Mouse (Mus musculus) MEL (cell line): ENCODE measurements around the gene Ddx18. TPM values are rescaled to one million over a fixed set of nuclear protein-coding genes. Genes with fewer than 3 reads are reported as not detected.

Experiments used
- DNase-seq: peaks from one replicate; pipeline ENCODE4 v3.0.0; 2011; ENCODE audit warnings: low read depth, low spot score
- H3K27ac ChIP-seq: 2 replicates; pipeline ENCODE4 v1.5.1; 2012; ENCODE audit warnings: low read depth, mild to moderate bottlenecking, control low read depth, low read length, moderate library complexity; ENCODE audit not compliant: control insufficient read depth
- H3K27me3 ChIP-seq, 2 experiments: fragments of 150-350 bp in 1 of 2; sonication (generic) in 1 of 2; 2 replicates each; pipeline ENCODE4 v1.6.1; 2012; ENCODE audit warnings: low read length in 2 of 2, mild to moderate bottlenecking in 2 of 2, improper control_type of control experiment in 1 of 2, moderate library complexity in 1 of 2; ENCODE audit not compliant: insufficient read depth in 2 of 2, control insufficient read depth in 1 of 2
- H3K36me3 ChIP-seq, 2 experiments: 2 replicates each; pipeline ENCODE4 v1.6.1; 2012 to 2014; ENCODE audit warnings: low read length in 2 of 2, improper control_type of control experiment in 1 of 2, inconsistent platforms in 1 of 2, mild to moderate bottlenecking in 1 of 2; ENCODE audit not compliant: insufficient read depth in 2 of 2, control insufficient read depth in 1 of 2
- H3K4me1 ChIP-seq, 2 experiments: fragments of 150-350 bp in 1 of 2; sonication (generic) in 1 of 2; 2 replicates each; pipeline ENCODE4 v1.6.1; 2012; ENCODE audit warnings: low read length in 2 of 2, improper control_type of control experiment in 1 of 2, mild to moderate bottlenecking in 1 of 2; ENCODE audit not compliant: insufficient read depth in 2 of 2, control insufficient read depth in 1 of 2
- H3K4me3 ChIP-seq, 2 experiments: fragments of 150-350 bp in 1 of 2; sonication (generic) in 1 of 2; 2 replicates each; pipeline ENCODE4 v1.5.1; 2012; ENCODE audit warnings: low read depth in 2 of 2, low read length in 2 of 2, mild to moderate bottlenecking in 2 of 2, moderate library complexity in 2 of 2, control low read depth in 1 of 2, improper control_type of control experiment in 1 of 2; ENCODE audit not compliant: control insufficient read depth in 1 of 2, insufficient read depth in 1 of 2
- H3K79me2 ChIP-seq: 2 replicates; pipeline ENCODE4 v1.6.1; 2012; ENCODE audit warnings: mild to moderate bottlenecking, low read length, moderate library complexity; ENCODE audit not compliant: control insufficient read depth, poor library complexity, insufficient read depth
- H3K9ac ChIP-seq: 2 replicates; pipeline ENCODE4 v1.6.1; 2012; ENCODE audit warnings: low read depth, mild to moderate bottlenecking, control low read depth, low read length, moderate library complexity; ENCODE audit not compliant: control insufficient read depth, poor library complexity, severe bottlenecking
- H3K9me3 ChIP-seq: fragments of 150-350 bp; sonication (generic); replicated peaks from 2 replicates; pipeline ENCODE4 v1.6.1; 2012; ENCODE audit warnings: mild to moderate bottlenecking, low read length, improper control_type of control experiment, moderate library complexity; ENCODE audit not compliant: insufficient read depth
- BHLHE40 ChIP-seq: IDR thresholded peaks from 2 replicates; pipeline ENCODE4 v1.6.1; 2012; ENCODE audit warnings: low read depth, mild to moderate bottlenecking, inconsistent platforms, low read length, improper control_type of control experiment, borderline replicate concordance
- CHD1 ChIP-seq: IDR thresholded peaks from 2 replicates; pipeline ENCODE4 v1.6.1; 2012; ENCODE audit warnings: low read depth, mild to moderate bottlenecking, inconsistent platforms, low read length, improper control_type of control experiment
- CHD2 ChIP-seq: IDR thresholded peaks from 2 replicates; pipeline ENCODE4 v1.6.1; 2011; ENCODE audit warnings: low read length, improper control_type of control experiment
- CTCF ChIP-seq, 3 experiments: IDR thresholded peaks in 2 of 3; conservative IDR thresholded peaks in 1 of 3; 2 replicates each; pipeline ENCODE4 v1.5.1; 2011 to 2012; ENCODE audit warnings: low read length in 3 of 3, low read depth in 2 of 3, mild to moderate bottlenecking in 2 of 3, improper control_type of control experiment in 1 of 3, inconsistent platforms in 1 of 3, mixed read lengths in 1 of 3, moderate library complexity in 1 of 3; ENCODE audit not compliant: control insufficient read depth in 1 of 3, insufficient read depth in 1 of 3, poor library complexity in 1 of 3, severe bottlenecking in 1 of 3
- E2F4 ChIP-seq: IDR thresholded peaks from 2 replicates; pipeline ENCODE4 v1.6.1; 2011; ENCODE audit warnings: low read depth, low read length, improper control_type of control experiment, borderline replicate concordance
- ELF1 ChIP-seq: IDR thresholded peaks from 2 replicates; pipeline ENCODE4 v1.6.1; 2014; ENCODE audit warnings: low read depth, mild to moderate bottlenecking, inconsistent platforms, low read length, improper control_type of control experiment, moderate library complexity
- ETS1 ChIP-seq: IDR thresholded peaks from 2 replicates; pipeline ENCODE4 v1.6.1; 2012; ENCODE audit warnings: low read depth, mild to moderate bottlenecking, inconsistent platforms, low read length, improper control_type of control experiment, moderate library complexity
- GABPA ChIP-seq: IDR thresholded peaks from 2 replicates; pipeline ENCODE4 v1.6.1; 2012; ENCODE audit warnings: low read depth, mild to moderate bottlenecking, inconsistent platforms, low read length, improper control_type of control experiment, moderate library complexity
- GATA1 ChIP-seq: IDR thresholded peaks from 2 replicates; pipeline ENCODE4 v1.6.1; 2011; ENCODE audit warnings: low read depth, low read length, improper control_type of control experiment
- HCFC1 ChIP-seq: IDR thresholded peaks from 2 replicates; pipeline ENCODE4 v1.6.1; 2012; ENCODE audit warnings: low read depth, mild to moderate bottlenecking, inconsistent platforms, low read length, improper control_type of control experiment, moderate library complexity
- MAFK ChIP-seq: IDR thresholded peaks from 2 replicates; pipeline ENCODE4 v1.6.1; 2011; ENCODE audit warnings: low read depth, mild to moderate bottlenecking, low read length, improper control_type of control experiment, borderline replicate concordance
- MYC ChIP-seq: IDR thresholded peaks from 2 replicates; pipeline ENCODE4 v1.6.1; 2011; ENCODE audit warnings: low read depth, mild to moderate bottlenecking, low read length, improper control_type of control experiment, moderate library complexity
- POLR2A ChIP-seq, 2 experiments: IDR thresholded peaks; 2 replicates each; pipeline ENCODE4 v1.6.1; 2011 to 2012; ENCODE audit warnings: low read length in 2 of 2, mild to moderate bottlenecking in 2 of 2, control low read depth in 1 of 2, improper control_type of control experiment in 1 of 2, low read depth in 1 of 2, moderate library complexity in 1 of 2; ENCODE audit not compliant: control insufficient read depth in 1 of 2, insufficient read depth in 1 of 2, poor library complexity in 1 of 2
- RAD21 ChIP-seq: IDR thresholded peaks from 2 replicates; pipeline ENCODE4 v1.6.1; 2011; ENCODE audit warnings: mild to moderate bottlenecking, low read depth, low read length, improper control_type of control experiment
- RCOR1 ChIP-seq: IDR thresholded peaks from 2 replicates; pipeline ENCODE4 v1.6.1; 2012; ENCODE audit warnings: low read depth, mild to moderate bottlenecking, inconsistent platforms, low read length, improper control_type of control experiment
- SMC3 ChIP-seq: IDR thresholded peaks from 2 replicates; pipeline ENCODE4 v1.6.1; 2011; ENCODE audit warnings: low read depth, low read length, improper control_type of control experiment
- USF1 ChIP-seq: IDR thresholded peaks from 2 replicates; pipeline ENCODE4 v1.6.1; 2014; ENCODE audit warnings: low read depth, mild to moderate bottlenecking, inconsistent platforms, low read length, improper control_type of control experiment, moderate library complexity
- USF2 ChIP-seq, 2 experiments: IDR thresholded peaks; 2 replicates each; pipeline ENCODE4 v1.6.1; 2011 to 2012; ENCODE audit warnings: improper control_type of control experiment in 2 of 2, low read length in 2 of 2, borderline replicate concordance in 1 of 2, inconsistent platforms in 1 of 2, low read depth in 1 of 2, mild to moderate bottlenecking in 1 of 2; ENCODE audit not compliant: insufficient read depth in 1 of 2
- ZC3H11A ChIP-seq: IDR thresholded peaks from 2 replicates; pipeline ENCODE4 v1.6.1; 2012; ENCODE audit warnings: low read depth, mild to moderate bottlenecking, inconsistent platforms, low read length, improper control_type of control experiment
- ZMIZ1 ChIP-seq: IDR thresholded peaks from 2 replicates; pipeline ENCODE4 v1.6.1; 2012; ENCODE audit warnings: low read depth, mild to moderate bottlenecking, inconsistent platforms, low read length, improper control_type of control experiment, moderate library complexity
- polyA plus RNA-seq, 2 experiments: library from polyadenylated mRNA; stranded (reverse) in 1 of 2; unstranded in 1 of 2; fragments of >175 nt in 1 of 2; fragments of >200 nt in 1 of 2; gene quantifications; 2 replicates each; pipeline versions ENCODE4 v1.2.1 to v1.2.4; 2012; ENCODE audit warnings: low replicate concordance in 2 of 2, low read depth in 1 of 2; ENCODE audit not compliant: insufficient read length in 2 of 2, insufficient read depth in 1 of 2, missing spikeins in 1 of 2
- total RNA-seq: library from RNA; depleted of rRNA; stranded (reverse); fragments of 300-350 nt; gene quantifications from 2 replicates; pipeline ENCODE4 v1.2.3, GENCODE M21; 2012

Ddx18 gene
- total and polyA plus RNA-seq, 3 experiments, result 125 to 185 TPM; not detected in 1

DNA sequence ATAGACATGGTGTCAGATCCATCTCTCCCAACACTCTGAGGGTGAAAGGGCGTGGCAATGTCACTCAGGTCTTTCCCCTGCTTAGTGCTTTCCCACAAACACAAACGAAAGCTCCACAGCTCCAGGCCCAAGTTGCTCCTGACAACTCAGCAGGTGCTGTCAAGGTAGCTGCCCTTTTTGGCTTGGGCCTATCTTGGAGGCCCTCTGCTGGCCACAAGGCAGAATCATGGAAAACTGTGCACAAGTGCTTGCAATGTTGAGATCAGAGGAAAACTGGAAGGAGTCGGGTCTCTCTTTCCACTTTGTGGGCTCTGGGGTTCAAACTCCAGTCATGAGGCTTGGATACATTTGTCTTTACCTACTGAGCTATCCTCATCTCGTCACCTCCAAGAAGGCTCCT lies 18.3 kb downstream of the Ddx18 start:
- Histone ChIP-seq H3K9ac (no peak overlapping the region), H3K79me2 (no peaks in the 10 kb centered on the region), H3K4me1 (no peaks in the 10 kb centered on the region), H3K27ac (no peak overlapping the region), H3K4me3 (no peak overlapping the region), H3K27me3 (peaks cover 0 to 3% of the 10 kb centered on the region in 2 experiments; a peak in 2 of 4 replicates), H3K36me3 (peaks cover 0 to under 1% of the 10 kb centered on the region in 2 experiments; a peak in 1 of 4 replicates), H3K9me3 (no peaks in the 10 kb centered on the region)
- TF ChIP-seq CHD2 (no peak), GABPA (no peak), ZC3H11A (no peak), POLR2A (IDR thresholded peaks at IDR 0.05; ENCODE audit: control insufficient read depth in 1 of 2, insufficient read depth in 1 of 2, low read depth in 1 of 2, low read length in 2 of 2, poor library complexity in 1 of 2) (no peak), SMC3 (peak; percentile 57), RCOR1 (no peak), GATA1 (no peak), E2F4 (no peak), CTCF (IDR thresholded peaks at IDR 0.05 in 2 of 3, conservative IDR thresholded peaks at IDR 0.05 in 1 of 3; ENCODE audit: control insufficient read depth in 1 of 3, insufficient read depth in 1 of 3, low read depth in 2 of 3, low read length in 3 of 3, poor library complexity in 1 of 3, severe bottlenecking in 1 of 3) (peak; percentile 36 to 57 (median 38)), CHD1 (no peak), ETS1 (no peak), USF2 (IDR thresholded peaks at IDR 0.05; ENCODE audit: borderline replicate concordance in 1 of 2, insufficient read depth in 1 of 2, low read depth in 1 of 2, low read length in 2 of 2) (no peak), HCFC1 (no peak), RAD21 (peak; percentile 41)
- no peak for DNase-seq

GRCm38 (mm10) chr1:121548667-121549066 lies 19.1 kb downstream of the Ddx18 start:
- no peak overlapping the region for H3K9ac ChIP-seq
- H3K4me1 ChIP-seq, result no peaks in the 10 kb centered on the region
- H3K36me3 ChIP-seq, result no peaks in the 10 kb centered on the region
- H3K27me3 ChIP-seq, result peaks cover 0 to 5% of the 10 kb centered on the region in 2 experiments; a peak in 2 of 4 replicates
- no peaks in the 10 kb centered on the region for H3K79me2 ChIP-seq
- TF ChIP-seq MYC, result no peak
- no peak for TF ChIP-seq ZMIZ1
- TF ChIP-seq ELF1, result no peak
- TF ChIP-seq HCFC1, result no peak
- TF ChIP-seq CTCF (IDR thresholded peaks at IDR 0.05 in 2 of 3, conservative IDR thresholded peaks at IDR 0.05 in 1 of 3; ENCODE audit: control insufficient read depth in 1 of 3, insufficient read depth in 1 of 3, low read depth in 2 of 3, low read length in 3 of 3, poor library complexity in 1 of 3, severe bottlenecking in 1 of 3), result no peak
- TF ChIP-seq POLR2A (IDR thresholded peaks at IDR 0.05; ENCODE audit: control insufficient read depth in 1 of 2, insufficient read depth in 1 of 2, low read depth in 1 of 2, low read length in 2 of 2, poor library complexity in 1 of 2), result no peak
- TF ChIP-seq MAFK, result no peak
- no peak for TF ChIP-seq USF1
- TF ChIP-seq E2F4, result no peak
- no peak for TF ChIP-seq GABPA
- TF ChIP-seq BHLHE40, result no peak
- DNase-seq, result no peak
- no peaks in the 10 kb centered on the region for H3K9me3 ChIP-seq
- no peak overlapping the region for H3K27ac ChIP-seq
- H3K4me3 ChIP-seq, result no peak overlapping the region
